Mouse (Mus musculus) layer of hippocampus, adult 2 months (tissue): ENCODE results near the gene Fgf3. TPM values are rescaled to one million over a fixed set of nuclear protein-coding genes. Genes with fewer than 3 reads are reported as not detected.

Experiments used
- DNase-seq, 2 experiments: peaks; one replicate each; pipeline ENCODE4 v3.0.0; 2022; ENCODE audit warnings: low spot score in 2 of 2
- H3K27ac ChIP-seq: fragments of 200-600 bp; 2 replicates; pipeline ENCODE4 v1.8.1; 2022
- H3K4me3 ChIP-seq: fragments of 200-600 bp; 2 replicates; pipeline ENCODE4 v1.8.1; 2022; ENCODE audit warnings: mild to moderate bottlenecking
- CTCF ChIP-seq: fragments of 200-600 bp; conservative IDR thresholded peaks from 2 replicates; pipeline ENCODE4 v1.8.1; 2022; ENCODE audit warnings: antibody characterized with exemption, mild to moderate bottlenecking, moderate library complexity
- total RNA-seq, 2 experiments: library from RNA; stranded (reverse); gene quantifications; 2 replicates each; pipeline ENCODE4 v1.2.3; 2021

Fgf3 gene
- total RNA-seq, 2 experiments from 2014 or later = 0.31 TPM; not detected in 1

- Histone ChIP-seq H3K27ac (no peak overlapping the region), H3K4me3 (no peak overlapping the region)
- no peak for DNase-seq
- no peak for TF ChIP-seq CTCF
Observed at GRCm38 (mm10) chr7:144828369-144828768, 9.5 kb upstream of the Fgf3 start.

- no peak for TF ChIP-seq CTCF
- H3K27ac ChIP-seq = no peak overlapping the region
- DNase-seq = no peak
- H3K4me3 ChIP-seq = peak overlapping the region; percentile 29
Observed at GRCm38 (mm10) chr7:144838522-144839503, 930 bp downstream of the Fgf3 start.

GRCm38 (mm10) chr7:144846158-144846557 lies 8.3 kb downstream of the Fgf3 start:
- H3K4me3 ChIP-seq = no peak overlapping the region
- no peak overlapping the region for H3K27ac ChIP-seq
- peak in 1 of 2 experiments; percentile 20 for DNase-seq
- TF ChIP-seq CTCF = peak; percentile 84

GRCm38 (mm10) chr7:144847067-144847466 lies 9.2 kb downstream of the Fgf3 start, which contains the start of gene Fgf4:
TSS of gene Fgf4 (plus strand) at chr7:144847367.
- TF ChIP-seq CTCF = no peak
- H3K27ac ChIP-seq = no peak within 1 kb of the TSS
- H3K4me3 ChIP-seq = no peak within 1 kb of the TSS
- DNase-seq = no peak

- TF ChIP-seq CTCF = no peak
- Histone ChIP-seq H3K27ac (no peak overlapping the region), H3K4me3 (no peak overlapping the region)
- DNase-seq = no peak
Observed at GRCm38 (mm10) chr7:144851321-144851720, 13.4 kb downstream of the Fgf3 start.

- Histone ChIP-seq H3K4me3 (no peak overlapping the region), H3K27ac (no peak overlapping the region)
- TF ChIP-seq CTCF = no peak
- no peak for DNase-seq
Observed at GRCm38 (mm10) chr7:144854966-144855365, 17.1 kb downstream of the Fgf3 start.

GRCm38 (mm10) chr7:144857158-144857557 lies 19.3 kb downstream of the Fgf3 start:
- DNase-seq = no peak
- no peak for TF ChIP-seq CTCF
- Histone ChIP-seq H3K27ac (no peak overlapping the region), H3K4me3 (no peak overlapping the region)

GRCm38 (mm10) chr7:144857826-144858342 lies 20.0 kb downstream of the Fgf3 start:
- no peak for TF ChIP-seq CTCF
- no peak overlapping the region for H3K27ac ChIP-seq
- H3K4me3 ChIP-seq = no peak overlapping the region
- no peak for DNase-seq

GRCm38 (mm10) chr7:144858702-144859101 lies 20.8 kb downstream of the Fgf3 start:
- H3K27ac ChIP-seq = no peak overlapping the region
- no peak for DNase-seq
- TF ChIP-seq CTCF = no peak
- no peak overlapping the region for H3K4me3 ChIP-seq

GRCm38 (mm10) chr7:144861056-144861768 lies 23.3 kb downstream of the Fgf3 start:
- H3K4me3 ChIP-seq = no peak overlapping the region
- TF ChIP-seq CTCF = no peak
- DNase-seq = no peak
- no peak overlapping the region for H3K27ac ChIP-seq

- no peak for TF ChIP-seq CTCF
- no peak overlapping the region for H3K27ac ChIP-seq
- DNase-seq = no peak
- no peak overlapping the region for H3K4me3 ChIP-seq
Observed at GRCm38 (mm10) chr7:144861769-144862070, 23.8 kb downstream of the Fgf3 start.

- Histone ChIP-seq H3K27ac (no peak overlapping the region), H3K4me3 (no peak overlapping the region)
- TF ChIP-seq CTCF = no peak
- DNase-seq = no peak
Observed at GRCm38 (mm10) chr7:144862126-144862525, 24.2 kb downstream of the Fgf3 start.

GRCm38 (mm10) chr7:144862712-144863111 lies 24.8 kb downstream of the Fgf3 start:
- no peak for DNase-seq
- no peak overlapping the region for H3K4me3 ChIP-seq
- TF ChIP-seq CTCF = no peak
- no peak overlapping the region for H3K27ac ChIP-seq
